Mouse (Mus musculus): Measurements from ENCODE around the gene Mxra8. TPM values are rescaled to one million over a fixed set of nuclear protein-coding genes. Genes with fewer than 3 reads are reported as not detected.

The Mxra8 gene
- polyA plus RNA-seq (2014; fragmentation: Nextera tagmentation; extraction: Ambion mirVana) = 31.1 and 36.8 TPM in 2 replicates

- H3K9me3 ChIP-seq (ENCODE audit: control insufficient read depth, low read length) = no peaks in the 10 kb centered on the region
- no peaks in the 10 kb centered on the region for H3K36me3 ChIP-seq (ENCODE audit: control insufficient read depth, insufficient read depth, low read length)
- peak; percentile 79 for DNase-seq (ENCODE audit: low spot score)
- WGBS = 3% methylated on average over 16 of the region's 16 CpGs
- H3K4me3 ChIP-seq (ENCODE audit: low read depth, low read length) = peak within 1 kb of the TSS; percentile 21
- peaks cover 14% of the 10 kb centered on the region for H3K4me1 ChIP-seq (replicated peaks; ENCODE audit: control insufficient read depth, insufficient read depth, low read length)
- peak; percentile 83 for ATAC-seq (ENCODE audit: low FRiP score)
- peak within 1 kb of the TSS; percentile 62 for H3K4me2 ChIP-seq (replicated peaks; ENCODE audit: low read depth, low read length)
- H3K27me3 ChIP-seq (ENCODE audit: control insufficient read depth, insufficient read depth, low read length) = 0 out of 2 replicates have a peak, but pooled peaks cover 3% of the 10 kb centered on the region
- H3K9ac ChIP-seq (ENCODE audit: low read depth, low read length) = peak within 1 kb of the TSS; percentile 53
- H3K27ac ChIP-seq (ENCODE audit: low read depth, low read length) = peak within 1 kb of the TSS; percentile 36; the same call in 1 of the 2 replicates
Measured at GRCm38 (mm10) chr4:155839483-155839910, at the start of gene Mxra8. Mxra8 (plus strand) TSS chr4:155839680.

- Histone ChIP-seq H3K36me3 (ENCODE audit: control insufficient read depth, insufficient read depth, low read length) (no peaks in the 10 kb centered on the region), H3K4me2 (replicated peaks; ENCODE audit: low read depth, low read length) (no peak within 1 kb of the TSS), H3K4me3 (ENCODE audit: low read depth, low read length) (no peak within 1 kb of the TSS), H3K9ac (ENCODE audit: low read depth, low read length) (no peak within 1 kb of the TSS), H3K27ac (ENCODE audit: low read depth, low read length) (no peak within 1 kb of the TSS), H3K27me3 (ENCODE audit: control insufficient read depth, insufficient read depth, low read length) (no peaks in the 10 kb centered on the region), H3K4me1 (replicated peaks; ENCODE audit: control insufficient read depth, insufficient read depth, low read length) (no peaks in the 10 kb centered on the region), H3K9me3 (ENCODE audit: control insufficient read depth, low read length) (no peaks in the 10 kb centered on the region)
- ATAC-seq (ENCODE audit: low FRiP score) (no peak), DNase-seq (ENCODE audit: low spot score) (no peak)
- WGBS = 75% methylated on average over 3 of the region's 3 CpGs
Measured at GRCm38 (mm10) chr4:155790021-155790489, 49.4 kb upstream of the Mxra8 start, which contains the start of gene Ankrd65. Ankrd65 (plus strand) TSS chr4:155790439.

GRCm38 (mm10) chr4:155790650-155791161, 48.8 kb upstream of the Mxra8 start:
- Histone ChIP-seq H3K9ac (ENCODE audit: low read depth, low read length) (no peak overlapping the region), H3K4me1 (replicated peaks; ENCODE audit: control insufficient read depth, insufficient read depth, low read length) (no peaks in the 10 kb centered on the region), H3K27me3 (ENCODE audit: control insufficient read depth, insufficient read depth, low read length) (no peaks in the 10 kb centered on the region), H3K4me2 (replicated peaks; ENCODE audit: low read depth, low read length) (no peak overlapping the region), H3K9me3 (ENCODE audit: control insufficient read depth, low read length) (no peaks in the 10 kb centered on the region), H3K36me3 (ENCODE audit: control insufficient read depth, insufficient read depth, low read length) (no peaks in the 10 kb centered on the region), H3K27ac (ENCODE audit: low read depth, low read length) (no peak overlapping the region), H3K4me3 (ENCODE audit: low read depth, low read length) (no peak overlapping the region)
- WGBS = 79% methylated on average over 3 of the region's 3 CpGs
- DNase-seq (ENCODE audit: low spot score) = no peak
- no peak for ATAC-seq (ENCODE audit: low FRiP score)

- ATAC-seq (ENCODE audit: low FRiP score) (no peak), DNase-seq (ENCODE audit: low spot score) (no peak)
- Histone ChIP-seq H3K27ac (ENCODE audit: low read depth, low read length) (no peak overlapping the region), H3K9me3 (ENCODE audit: control insufficient read depth, low read length) (no peaks in the 10 kb centered on the region), H3K36me3 (ENCODE audit: control insufficient read depth, insufficient read depth, low read length) (no peaks in the 10 kb centered on the region), H3K4me1 (replicated peaks; ENCODE audit: control insufficient read depth, insufficient read depth, low read length) (no peaks in the 10 kb centered on the region), H3K27me3 (ENCODE audit: control insufficient read depth, insufficient read depth, low read length) (no peaks in the 10 kb centered on the region), H3K4me3 (ENCODE audit: low read depth, low read length) (no peak overlapping the region), H3K9ac (ENCODE audit: low read depth, low read length) (no peak overlapping the region), H3K4me2 (replicated peaks; ENCODE audit: low read depth, low read length) (no peak overlapping the region)
- WGBS = 70% methylated on average over 24 of the region's 24 CpGs
Measured at GRCm38 (mm10) chr4:155791240-155791933, 48.1 kb upstream of the Mxra8 start.

DNA sequence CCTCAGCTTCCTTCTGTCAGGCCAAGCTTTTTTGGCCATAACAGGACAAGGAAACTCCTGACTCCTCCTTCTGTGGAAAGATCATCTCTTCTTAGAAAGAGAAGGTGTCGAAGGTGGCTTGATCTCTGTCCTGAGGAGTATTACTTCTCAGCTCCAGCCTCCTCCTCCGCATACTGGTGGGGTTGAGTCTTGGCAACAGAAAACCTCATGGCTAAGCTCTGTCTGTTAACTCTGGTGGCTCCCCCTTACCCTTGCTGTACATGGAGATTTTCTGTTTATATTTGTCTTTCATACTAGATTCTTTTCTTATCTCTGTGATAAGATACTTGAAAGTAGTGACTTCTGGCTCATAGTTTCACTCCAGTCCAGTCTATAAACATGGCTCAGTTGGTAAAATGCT, 45.8 kb upstream of the Mxra8 start:
- H3K36me3 ChIP-seq (ENCODE audit: control insufficient read depth, insufficient read depth, low read length) = no peaks in the 10 kb centered on the region
- no peaks in the 10 kb centered on the region for H3K4me1 ChIP-seq (replicated peaks; ENCODE audit: control insufficient read depth, insufficient read depth, low read length)
- no peak overlapping the region for H3K9ac ChIP-seq (ENCODE audit: low read depth, low read length)
- 81% methylated on average over 2 of the region's 2 CpGs for WGBS
- no peaks in the 10 kb centered on the region for H3K27me3 ChIP-seq (ENCODE audit: control insufficient read depth, insufficient read depth, low read length)
- no peak overlapping the region for H3K4me3 ChIP-seq (ENCODE audit: low read depth, low read length)
- no peak for DNase-seq (ENCODE audit: low spot score)
- H3K9me3 ChIP-seq (ENCODE audit: control insufficient read depth, low read length) = no peaks in the 10 kb centered on the region
- no peak for ATAC-seq (ENCODE audit: low FRiP score)
- H3K27ac ChIP-seq (ENCODE audit: low read depth, low read length) = no peak overlapping the region
- H3K4me2 ChIP-seq (replicated peaks; ENCODE audit: low read depth, low read length) = no peak overlapping the region

DNA sequence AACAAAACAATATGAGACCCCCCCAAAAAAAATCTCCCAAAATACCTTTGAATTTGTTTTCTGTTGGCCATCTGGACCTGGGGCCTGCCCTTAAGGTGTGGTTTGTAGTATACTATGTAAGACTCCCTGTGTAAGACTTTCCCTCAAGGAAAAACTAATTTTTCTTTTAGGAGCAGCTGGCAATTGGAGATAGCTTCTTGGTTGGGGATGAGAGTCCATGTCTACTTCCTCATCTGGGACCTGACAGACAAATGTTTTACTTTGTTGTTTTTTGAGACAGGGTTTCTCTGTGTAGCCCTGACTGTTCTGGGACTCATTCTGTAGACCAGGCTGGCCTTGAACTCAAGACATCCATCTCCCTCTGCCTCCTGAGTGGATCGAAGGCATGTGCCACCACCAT, 37.4 kb upstream of the Mxra8 start:
- ATAC-seq (ENCODE audit: low FRiP score) (no peak), DNase-seq (ENCODE audit: low spot score) (no peak)
- no peak overlapping the region for H3K4me2 ChIP-seq (replicated peaks; ENCODE audit: low read depth, low read length)
- H3K36me3 ChIP-seq (ENCODE audit: control insufficient read depth, insufficient read depth, low read length) = no peaks in the 10 kb centered on the region
- H3K4me1 ChIP-seq (replicated peaks; ENCODE audit: control insufficient read depth, insufficient read depth, low read length) = peaks cover 6% of the 10 kb centered on the region; the same call in 1 of the 2 replicates
- no peak overlapping the region for H3K4me3 ChIP-seq (ENCODE audit: low read depth, low read length)
- no peak overlapping the region for H3K9ac ChIP-seq (ENCODE audit: low read depth, low read length)
- H3K27ac ChIP-seq (ENCODE audit: low read depth, low read length) = no peak overlapping the region
- H3K27me3 ChIP-seq (ENCODE audit: control insufficient read depth, insufficient read depth, low read length) = no peaks in the 10 kb centered on the region
- WGBS = 100% methylated on average over 1 of the region's 1 CpGs
- H3K9me3 ChIP-seq (ENCODE audit: control insufficient read depth, low read length) = no peaks in the 10 kb centered on the region

DNA sequence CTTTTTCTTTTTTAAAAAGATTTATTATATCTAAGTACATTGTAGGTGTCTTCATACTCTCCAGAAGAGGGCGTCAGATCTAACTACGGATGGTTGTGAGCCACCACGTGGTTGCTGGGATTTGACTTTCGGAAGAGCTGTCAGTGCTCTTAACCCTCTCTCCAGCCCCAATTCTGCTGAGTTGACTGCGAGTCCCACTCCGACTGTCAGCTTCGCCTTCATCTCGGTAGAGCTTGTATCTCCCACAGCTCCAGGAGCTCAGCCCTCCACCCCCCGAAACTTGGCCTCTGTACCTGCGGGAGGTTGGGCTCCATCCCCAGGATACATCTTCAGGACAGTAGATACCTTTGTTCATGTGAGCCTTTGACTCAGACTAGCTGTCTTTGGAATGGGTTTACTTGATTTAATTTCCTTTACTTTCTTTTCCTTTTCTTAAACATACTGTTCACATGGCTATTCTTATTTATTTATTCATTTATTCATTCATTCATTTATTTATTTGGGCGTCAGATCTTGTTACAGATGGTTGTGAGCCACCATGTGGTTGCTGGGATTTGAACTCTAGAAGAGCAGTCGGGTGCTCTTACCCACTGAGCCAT, 36.6 kb upstream of the Mxra8 start, which contains the start of gene Mrpl20:
Gene Mrpl20, plus strand, starts transcription at position 138 of the 599 bp plus-strand sequence.
- peak; percentile 33 for DNase-seq (ENCODE audit: low spot score)

DNA sequence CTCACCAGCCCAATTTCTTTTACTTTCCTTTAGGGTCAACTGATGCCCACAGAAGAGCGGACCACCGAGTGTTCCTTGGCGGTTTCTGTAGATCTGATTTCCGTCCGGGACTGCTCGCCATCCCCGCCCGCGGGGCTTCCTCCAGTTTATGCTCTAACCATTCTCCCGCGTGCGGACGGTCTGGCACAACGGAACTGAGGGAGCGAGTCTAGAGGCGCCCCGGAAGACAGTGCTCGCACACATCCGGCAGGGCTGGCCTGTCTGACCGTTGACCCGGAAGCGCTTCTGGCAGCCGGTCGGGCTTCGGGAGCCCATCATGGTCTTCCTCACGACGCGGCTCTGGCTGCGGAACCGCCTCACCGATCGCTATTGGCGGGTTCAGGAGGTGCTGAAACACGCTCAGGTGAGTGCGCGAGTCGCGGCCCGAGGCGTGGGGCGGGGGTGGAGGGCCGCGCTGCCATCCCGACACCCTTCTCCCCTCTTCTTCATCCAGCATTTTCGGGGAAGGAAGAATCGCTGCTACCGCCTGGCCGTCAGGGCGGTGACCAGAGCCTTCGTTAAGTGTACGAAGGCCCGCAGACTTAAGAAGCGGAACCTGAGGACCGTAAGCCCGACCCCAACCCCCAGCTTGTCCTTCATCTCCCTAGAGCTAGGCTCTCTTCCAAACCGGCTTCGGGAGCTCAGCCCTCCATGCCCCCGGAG, 36.0 kb upstream of the Mxra8 start:
- no peaks in the 10 kb centered on the region for H3K27me3 ChIP-seq (ENCODE audit: control insufficient read depth, insufficient read depth, low read length)
- H3K4me2 ChIP-seq (replicated peaks; ENCODE audit: low read depth, low read length) = peak overlapping the region; percentile 40
- peak overlapping the region; percentile 43; the same call in 1 of the 2 replicates for H3K27ac ChIP-seq (ENCODE audit: low read depth, low read length)
- peaks cover 3% of the 10 kb centered on the region; the same call in 1 of the 2 replicates for H3K36me3 ChIP-seq (ENCODE audit: control insufficient read depth, insufficient read depth, low read length)
- no peaks in the 10 kb centered on the region for H3K9me3 ChIP-seq (ENCODE audit: control insufficient read depth, low read length)
- H3K4me3 ChIP-seq (ENCODE audit: low read depth, low read length) = peak overlapping the region; percentile 73
- peaks cover 6% of the 10 kb centered on the region; the same call in 1 of the 2 replicates for H3K4me1 ChIP-seq (replicated peaks; ENCODE audit: control insufficient read depth, insufficient read depth, low read length)
- under 1% methylated on average over 58 of the region's 58 CpGs for WGBS
- ATAC-seq (ENCODE audit: low FRiP score) (peak; percentile 98), DNase-seq (ENCODE audit: low spot score) (peak; percentile 98)
- peak overlapping the region; percentile 73 for H3K9ac ChIP-seq (ENCODE audit: low read depth, low read length)

More for the DNA sequence above, 36.6 kb upstream of the Mxra8 start, which contains the start of gene Mrpl20:
- Histone ChIP-seq H3K36me3 (ENCODE audit: control insufficient read depth, insufficient read depth, low read length) (0 out of 2 replicates have a peak, but pooled peaks cover under 1% of the 10 kb centered on the region), H3K9ac (ENCODE audit: low read depth, low read length) (peak within 1 kb of the TSS; percentile 73), H3K27me3 (ENCODE audit: control insufficient read depth, insufficient read depth, low read length) (no peaks in the 10 kb centered on the region), H3K27ac (ENCODE audit: low read depth, low read length) (peak within 1 kb of the TSS; percentile 43; the same call in 1 of the 2 replicates), H3K9me3 (ENCODE audit: control insufficient read depth, low read length) (no peaks in the 10 kb centered on the region), H3K4me1 (replicated peaks; ENCODE audit: control insufficient read depth, insufficient read depth, low read length) (peaks cover 6% of the 10 kb centered on the region; the same call in 1 of the 2 replicates), H3K4me3 (ENCODE audit: low read depth, low read length) (peak within 1 kb of the TSS; percentile 73), H3K4me2 (replicated peaks; ENCODE audit: low read depth, low read length) (peak within 1 kb of the TSS; percentile 40)
- peak; percentile 52 for ATAC-seq (ENCODE audit: low FRiP score)
- 10% methylated on average over 12 of the region's 12 CpGs for WGBS
